Mouse (Mus musculus) adrenal gland, postnatal 25 days (tissue): ENCODE results near the gene Nadsyn1. TPM values are rescaled to one million over a fixed set of nuclear protein-coding genes. Genes with fewer than 3 reads are reported as not detected.

Experiments used
- DNase-seq: peaks from one replicate; pipeline ENCODE4 v3.0.0; 2021; ENCODE audit warnings: mixed read lengths
- microRNA-seq, 2 experiments: library from miRNA; unstranded; fragments of <30 nt; microRNA quantifications; one replicate each; pipeline ENCODE4 v1.2.0; 2021
- total RNA-seq: library from RNA; stranded (reverse); gene quantifications from 2 replicates; pipeline ENCODE4 v1.2.3, GENCODE M21; 2021

Nadsyn1 gene
- total RNA-seq, 1 experiment from 2014 or later: 16.7 TPM

- peak; percentile 65 for DNase-seq
Observed at GRCm38 (mm10) chr7:143753990-143754715, 68.5 kb downstream of the Nadsyn1 start.

GRCm38 (mm10) chr7:143752606-143753005, 70.0 kb downstream of the Nadsyn1 start:
- no peak for DNase-seq

DNA sequence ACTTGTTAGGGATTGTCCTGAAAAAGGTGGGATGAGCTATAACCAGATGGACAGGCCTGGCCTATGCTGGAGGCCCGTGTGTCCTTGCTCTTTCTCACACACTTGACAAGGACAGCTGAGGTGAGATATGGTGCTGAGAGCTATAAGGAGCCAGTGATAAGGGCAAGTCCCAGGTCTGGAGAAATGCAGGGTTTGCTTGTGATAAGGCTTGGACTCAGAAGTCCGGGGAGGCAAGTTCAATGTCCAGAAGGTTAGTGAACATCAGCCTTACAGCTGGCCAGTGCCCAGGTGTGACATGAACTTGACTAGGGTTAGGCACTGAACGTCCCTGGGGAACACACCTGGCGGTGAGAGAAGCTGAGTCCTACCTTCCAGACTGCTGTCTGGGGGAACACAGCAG, 70.6 kb downstream of the Nadsyn1 start:
- DNase-seq: no peak

- DNase-seq: no peak
Observed at GRCm38 (mm10) chr7:143751380-143751779, 71.3 kb downstream of the Nadsyn1 start.

- no peak for DNase-seq
Observed at GRCm38 (mm10) chr7:143749045-143749444, 73.6 kb downstream of the Nadsyn1 start.

DNA sequence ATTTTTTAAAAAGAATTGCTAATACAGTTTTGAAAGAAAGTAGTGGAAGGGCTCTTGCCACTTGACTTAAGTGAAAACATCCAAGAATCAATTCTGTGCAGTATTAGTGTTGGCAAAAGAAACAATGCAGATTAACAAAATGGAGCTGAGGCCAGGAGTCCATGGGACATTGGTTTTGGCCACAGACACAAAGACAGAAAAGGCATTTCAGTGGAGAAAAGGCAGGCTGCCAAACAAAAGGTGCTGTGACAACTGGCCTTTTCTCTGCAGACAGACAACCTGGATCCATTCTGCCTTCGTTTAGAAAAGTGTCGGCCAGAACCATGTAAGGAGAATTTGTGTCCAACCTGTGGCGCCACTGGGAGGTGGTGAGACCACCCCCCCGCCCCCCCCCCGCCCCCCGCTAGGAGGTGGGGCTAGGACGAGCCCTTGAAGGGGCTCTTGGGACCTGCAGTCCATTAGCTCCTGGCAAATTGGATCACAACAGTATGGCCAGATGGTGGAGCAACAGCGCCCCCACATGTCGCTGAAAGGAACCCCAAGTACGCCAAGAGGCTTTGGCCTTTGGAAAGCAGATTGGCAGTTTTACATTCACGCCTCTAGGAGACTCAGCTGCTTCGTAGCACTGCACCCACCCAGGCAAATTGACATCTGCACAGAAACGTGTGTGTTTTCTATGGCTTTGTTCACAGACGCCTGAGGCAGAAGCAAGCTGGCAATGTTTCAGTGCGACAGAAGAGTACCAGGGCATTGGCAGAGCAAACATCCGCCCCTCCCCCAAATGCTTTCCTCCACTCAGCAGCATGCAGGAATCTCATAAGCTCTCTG, 74.4 kb downstream of the Nadsyn1 start:
- peak; percentile 89 for DNase-seq

Small RNA genes within 50 kb of the gene (microRNA-seq; reads per million reads assigned to microRNA genes)
- 0 reads per million in 2 experiments for gene Gm22064

Other genes with a start within 250 kb of the Nadsyn1 start
- gene Cars, start 222.8 kb downstream of the Nadsyn1 start, total RNA-seq: 47.3 and 74.9 TPM in 2 replicates
- gene Tnfrsf26, start 194.1 kb downstream of the Nadsyn1 start, total RNA-seq: 1.0 and 1.4 TPM in 2 replicates
- gene Tnfrsf22, start 173.2 kb downstream of the Nadsyn1 start, total RNA-seq: 4.4 and 6.5 TPM in 2 replicates
- gene Tnfrsf23, start 137.0 kb downstream of the Nadsyn1 start, total RNA-seq: 1.4 and 2.7 TPM in 2 replicates
- gene Osbpl5, start 65.9 kb downstream of the Nadsyn1 start, total RNA-seq: 22.8 and 37.0 TPM in 2 replicates
- gene Mrgprg, start 55.9 kb downstream of the Nadsyn1 start, total RNA-seq: 0.27 and 0.67 TPM in 2 replicates
- 1.4 and 2.0 TPM in 2 replicates for gene Mrgpre, start 38.3 kb downstream of the Nadsyn1 start, total RNA-seq
- gene Dhcr7, start 296 bp upstream of the Nadsyn1 start, total RNA-seq: 1,142 and 1,301 TPM in 2 replicates
- not detected in 2 replicates for gene Gm498, start 44.0 kb upstream of the Nadsyn1 start, total RNA-seq
- 4.9 and 11.8 TPM in 2 replicates for gene Shank2, start 179.1 kb upstream of the Nadsyn1 start, total RNA-seq